Mouse (Mus musculus) ovary, adult 18-20 months (tissue): Measurements from ENCODE around the gene Frat1.
A peak's percentile ranks its signal among the peaks of the same experiment; 100 is the strongest.

ENCODE experiments used
- DNase-seq: peaks from one replicate; pipeline ENCODE4 v3.0.0; 2022; ENCODE audit warnings: low spot score, mixed read lengths

Frat1 gene

GRCm38 (mm10) chr19:41829381-41830105, at the start of gene Frat1:
TSS of gene Frat1 (plus strand) at chr19:41829970.
- DNase-seq = peak; percentile 74

GRCm38 (mm10) chr19:41786896-41787295, 42.9 kb upstream of the Frat1 start:
- no peak for DNase-seq

GRCm38 (mm10) chr19:41789110-41789961, 40.4 kb upstream of the Frat1 start:
- DNase-seq = no peak

GRCm38 (mm10) chr19:41791384-41791783, 38.4 kb upstream of the Frat1 start:
- DNase-seq = no peak

GRCm38 (mm10) chr19:41792934-41793486, 36.8 kb upstream of the Frat1 start:
- DNase-seq = peak; percentile 63

GRCm38 (mm10) chr19:41794017-41794416, 35.8 kb upstream of the Frat1 start:
- DNase-seq = no peak

- DNase-seq = no peak
Measured at GRCm38 (mm10) chr19:41794901-41795300, 34.9 kb upstream of the Frat1 start.

- no peak for DNase-seq
Measured at GRCm38 (mm10) chr19:41796148-41796760, 33.5 kb upstream of the Frat1 start.

GRCm38 (mm10) chr19:41796789-41797327, 32.9 kb upstream of the Frat1 start:
- no peak for DNase-seq

- no peak for DNase-seq
Measured at GRCm38 (mm10) chr19:41797536-41797935, 32.2 kb upstream of the Frat1 start.

GRCm38 (mm10) chr19:41800451-41800850, 29.3 kb upstream of the Frat1 start:
- DNase-seq = no peak

GRCm38 (mm10) chr19:41800986-41801741, 28.6 kb upstream of the Frat1 start:
- no peak for DNase-seq

- peak; percentile 88 for DNase-seq
Measured at GRCm38 (mm10) chr19:41801742-41802369, 27.9 kb upstream of the Frat1 start, which contains the start of gene Arhgap19. TSS of gene Arhgap19 (minus strand) at chr19:41802047.

GRCm38 (mm10) chr19:41803322-41803721, 26.4 kb upstream of the Frat1 start:
- no peak for DNase-seq

GRCm38 (mm10) chr19:41805831-41806230, 23.9 kb upstream of the Frat1 start:
- DNase-seq = no peak

- no peak for DNase-seq
Measured at GRCm38 (mm10) chr19:41807497-41807896, 22.3 kb upstream of the Frat1 start.

GRCm38 (mm10) chr19:41808104-41808634, 21.6 kb upstream of the Frat1 start:
- no peak for DNase-seq

- DNase-seq = no peak
Measured at GRCm38 (mm10) chr19:41810074-41810473, 19.7 kb upstream of the Frat1 start.

GRCm38 (mm10) chr19:41812525-41812924, 17.2 kb upstream of the Frat1 start:
- no peak for DNase-seq

GRCm38 (mm10) chr19:41813374-41813773, 16.4 kb upstream of the Frat1 start:
- DNase-seq = no peak

GRCm38 (mm10) chr19:41816410-41816809, 13.4 kb upstream of the Frat1 start:
- DNase-seq = no peak
